Mouse (Mus musculus) naive thymus-derived CD4-positive, alpha-beta T cell, adult 5 months (primary cell): ENCODE data around the gene Lamp3. TPM values are rescaled to one million over a fixed set of nuclear protein-coding genes. Genes with fewer than 3 reads are reported as not detected.

ENCODE experiments used
- polyA plus RNA-seq: library from polyadenylated mRNA; unstranded; fragments of 100-300 nt; shearing (Covaris generic); gene quantifications from one replicate; pipeline ENCODE4 v1.2.1, GENCODE M21; 2017

Gene Lamp3
- not detected for polyA plus RNA-seq

DNA sequence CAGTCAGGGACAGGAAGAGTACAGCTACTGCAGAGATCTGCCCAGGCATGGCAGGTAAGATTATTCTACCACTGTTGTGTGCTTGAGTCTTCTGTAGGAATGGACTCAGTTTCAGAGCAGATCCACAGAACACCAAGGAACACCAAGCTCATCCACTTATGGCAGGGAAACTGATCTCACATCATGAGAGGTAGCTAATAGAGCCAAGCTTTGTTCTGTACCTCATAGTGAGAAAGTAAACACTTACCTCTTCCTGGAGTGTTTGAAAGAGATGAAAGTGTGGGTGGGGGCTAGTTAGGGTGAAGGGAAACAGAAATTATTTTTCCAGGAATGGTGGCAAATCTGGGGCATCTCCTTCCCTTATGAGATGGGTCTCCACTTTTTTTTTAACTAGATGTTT, at the start of gene Lamp3:
TSS of gene Lamp3 (minus strand) at position 160 of the 400 bp plus-strand sequence.

DNA sequence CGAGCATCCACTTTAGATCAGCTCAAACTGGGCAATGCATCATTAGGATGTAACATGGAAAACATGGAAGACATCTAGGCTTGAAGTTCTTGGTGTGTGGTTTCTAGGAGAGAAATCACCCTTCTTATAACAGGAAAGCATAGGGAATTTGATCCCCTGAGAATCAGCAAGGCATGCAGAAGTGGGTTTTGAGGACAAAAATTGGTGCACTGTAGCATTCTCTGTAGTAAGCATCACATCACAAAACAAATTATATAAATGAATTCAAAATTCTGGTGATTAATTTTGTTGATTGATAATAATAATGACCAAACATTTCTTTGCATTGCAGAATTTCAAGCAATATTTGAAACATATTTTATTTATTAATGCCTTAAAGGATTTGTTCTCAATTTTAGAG, 76.4 kb downstream of the Lamp3 start, which contains the start of gene Olfr171:
TSS of gene Olfr171 (minus strand) at position 101 of the 400 bp plus-strand sequence.

DNA sequence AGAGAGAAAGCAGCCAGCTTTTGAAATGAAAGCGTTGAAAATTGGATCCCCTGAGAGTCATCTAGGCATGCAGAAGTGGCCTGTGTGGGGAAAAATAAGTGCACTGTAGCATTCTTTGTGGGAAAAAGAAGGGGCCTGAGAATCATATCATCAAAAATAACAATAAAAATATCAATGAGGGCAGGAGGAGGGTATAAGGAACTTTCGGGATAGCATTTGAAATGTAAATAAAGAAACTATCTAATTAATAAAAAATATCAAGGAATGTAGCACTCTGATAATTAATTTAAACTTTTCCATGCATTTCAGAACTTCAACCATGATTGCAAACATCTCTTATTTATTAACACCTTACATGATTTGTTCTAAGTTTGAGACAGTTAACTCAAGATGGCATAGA, 94.4 kb downstream of the Lamp3 start, which contains the start of gene Olfr170:
TSS of gene Olfr170 (minus strand) at position 101 of the 400 bp plus-strand sequence.

Other genes starting within 250 kb of the Lamp3 start
- gene Olfr166, start 222.7 kb downstream of the Lamp3 start, polyA plus RNA-seq: not detected
- not detected for gene Olfr167, start 184.1 kb downstream of the Lamp3 start, polyA plus RNA-seq
- gene Olfr168, start 170.8 kb downstream of the Lamp3 start, polyA plus RNA-seq: not detected
- gene Olfr169, start 134.6 kb downstream of the Lamp3 start, polyA plus RNA-seq: not detected
- gene Olfr170, start 94.5 kb downstream of the Lamp3 start, polyA plus RNA-seq: not detected
- not detected for gene Olfr171, start 76.5 kb downstream of the Lamp3 start, polyA plus RNA-seq
- 3.7 TPM for gene B3gnt5, start 53.8 kb upstream of the Lamp3 start, polyA plus RNA-seq